Mouse (Mus musculus): ENCODE data around the gene Olfr56.

The Olfr56 gene

DNA sequence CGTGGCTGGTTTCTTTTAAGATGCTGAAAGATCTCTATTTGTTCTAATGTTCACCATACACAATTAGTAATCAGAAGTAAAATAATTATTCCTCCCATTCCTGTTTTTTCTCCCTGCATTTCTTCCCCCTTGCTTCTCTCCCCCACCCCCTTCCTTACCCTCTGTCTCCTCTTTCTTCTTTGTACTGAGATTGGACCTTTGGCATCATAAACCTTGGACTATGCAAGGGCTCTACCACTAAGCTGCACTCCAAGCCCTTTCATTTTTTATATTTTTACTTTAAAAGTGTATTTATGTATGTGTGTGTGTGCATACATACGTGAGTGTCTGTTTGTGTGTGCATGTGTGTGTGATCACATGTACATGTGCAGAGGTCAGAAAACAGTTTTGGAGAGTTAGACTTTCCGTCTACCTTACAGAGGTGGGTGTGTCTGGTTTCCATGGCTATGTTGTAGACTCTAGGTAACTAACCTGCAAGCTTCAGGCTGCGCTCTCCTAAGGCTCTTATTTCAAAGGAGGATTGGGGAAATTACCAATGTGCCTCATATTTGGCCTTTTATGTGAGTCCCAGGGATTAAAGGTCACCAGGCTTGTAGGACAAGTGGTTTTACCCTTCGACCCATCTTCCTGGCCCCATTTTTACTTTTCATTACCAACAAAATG lies 110.4 kb downstream of the Olfr56 start:
- POLR2A ChIA-PET: no interaction called here
- CTCF ChIA-PET: interaction anchor here in 1 of 4 experiments (0.6 kb wide), 1 partner anchor 218 kb away, joined by 5 read pairs; no protein-coding TSS in a partner anchor

DNA sequence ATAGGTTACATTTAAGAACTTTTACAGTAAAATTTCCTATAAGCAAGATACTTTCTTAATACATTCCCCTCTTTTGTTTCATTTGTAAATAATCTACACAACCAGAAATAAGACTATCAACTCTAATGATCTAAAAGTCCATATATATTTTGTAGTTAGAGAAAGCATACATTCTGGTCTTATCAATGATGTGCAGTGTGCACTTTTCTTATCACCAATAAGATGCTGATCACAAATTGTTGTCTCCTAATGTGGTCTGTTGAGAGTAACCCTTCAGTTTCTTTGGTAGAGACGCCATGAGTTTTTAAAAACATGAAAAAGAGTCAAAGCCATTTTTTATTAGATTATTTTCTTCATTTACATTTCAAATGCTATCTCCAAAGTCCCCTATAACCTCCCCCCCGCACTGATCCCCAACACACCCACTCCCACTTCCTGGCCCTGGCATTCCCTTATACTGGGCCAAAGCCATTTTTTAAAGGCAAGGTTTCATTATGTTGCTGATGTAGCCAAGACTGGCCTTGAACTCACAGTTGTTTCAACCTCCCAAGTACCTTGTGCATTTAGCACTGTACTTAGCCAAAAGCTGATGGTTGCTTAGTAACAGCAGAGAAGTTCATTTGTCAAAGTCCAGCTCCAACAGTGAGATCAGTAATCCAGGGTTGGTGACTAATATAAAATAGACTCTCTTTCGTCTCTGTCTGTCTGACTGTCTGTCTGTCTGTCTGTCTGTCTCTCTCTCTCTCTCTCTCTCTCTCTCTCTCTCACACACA lies 111.2 kb downstream of the Olfr56 start:
- CTCF ChIA-PET: interaction anchor here in 1 of 4 experiments (0.6 kb wide), 1 partner anchor 301 kb away, joined by 5 read pairs; no protein-coding TSS in a partner anchor
- POLR2A ChIA-PET: no interaction called here

DNA sequence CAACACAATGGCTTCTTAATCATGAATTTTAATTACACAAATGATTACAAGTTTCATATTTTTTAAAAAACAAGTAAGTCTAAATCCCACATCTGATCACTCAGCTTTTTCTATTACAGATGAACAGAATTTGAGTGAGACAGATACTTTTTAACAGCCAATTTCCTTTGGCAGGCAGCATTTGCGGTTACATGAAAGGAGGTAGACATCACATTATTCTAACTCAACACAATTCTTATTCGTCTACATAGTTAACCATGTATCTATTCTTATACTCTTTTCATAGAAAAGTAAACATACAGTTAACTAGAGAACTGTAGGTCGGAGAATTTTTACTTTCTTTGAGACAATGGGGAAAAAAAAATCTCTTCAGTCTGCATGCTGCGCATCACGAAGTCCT lies 111.9 kb downstream of the Olfr56 start:
- ChIA-PET CTCF (interaction anchor here in 1 of 4 experiments (0.6 kb wide), 1 partner anchor 302 kb away, joined by 5 read pairs; no protein-coding TSS in a partner anchor), POLR2A (no interaction called here)

DNA sequence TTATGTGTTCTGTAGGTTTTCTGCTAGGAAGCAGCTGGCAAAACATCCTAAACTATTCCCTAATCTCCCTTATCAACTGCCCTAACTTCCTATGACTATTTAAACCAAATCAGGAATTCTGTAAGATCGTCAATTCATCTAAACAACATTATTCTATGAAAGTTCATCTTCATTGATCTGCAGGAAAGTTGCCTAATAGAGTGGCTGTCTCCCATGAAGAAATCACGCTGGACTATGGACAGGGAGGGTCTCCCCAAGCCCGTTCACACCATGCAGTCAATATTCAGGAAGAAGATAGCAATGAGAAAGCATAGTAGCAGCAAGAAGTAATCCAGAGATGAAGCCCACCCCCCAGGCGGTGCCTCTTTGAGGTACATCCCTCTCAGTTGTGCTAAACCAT lies 112.5 kb downstream of the Olfr56 start:
- CTCF ChIA-PET: interaction anchor here in 1 of 4 experiments (1.6 kb wide), 1 partner anchor 12 kb away, joined by 4 read pairs; no protein-coding TSS in a partner anchor
- POLR2A ChIA-PET: no interaction called here

DNA sequence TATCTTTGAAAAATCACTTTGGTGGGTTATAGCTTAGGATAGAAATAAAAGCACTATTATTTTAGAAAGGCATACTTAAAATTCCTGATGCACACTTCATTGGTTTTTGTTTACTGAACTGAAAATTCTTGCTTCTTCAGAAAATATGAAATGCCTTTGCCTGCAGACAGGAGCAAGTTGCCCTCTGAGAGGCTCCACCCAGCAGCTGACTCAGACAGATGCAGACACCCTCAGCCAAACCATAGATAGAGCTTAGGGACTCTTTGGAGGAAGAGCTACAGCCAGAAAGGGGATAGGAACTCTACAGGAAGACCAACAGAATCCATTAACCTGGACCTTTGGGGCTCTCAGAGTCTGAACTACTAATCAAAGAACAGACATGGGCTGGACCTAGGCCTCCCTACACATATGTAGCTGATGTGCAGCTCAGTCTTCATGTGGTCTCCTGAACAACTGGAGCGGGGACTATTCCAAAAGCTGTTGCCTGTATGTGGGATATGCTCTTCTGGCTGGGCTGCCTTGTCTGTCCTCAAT lies 113.4 kb downstream of the Olfr56 start:
- CTCF ChIA-PET: interaction anchor here in 1 of 4 experiments (1.6 kb wide), 1 partner anchor 11 kb away, joined by 4 read pairs; no protein-coding TSS in a partner anchor
- POLR2A ChIA-PET: interaction anchor here in 1 of 4 experiments (1.6 kb wide), 1 partner anchor 10 kb away, joined by 7 read pairs; no protein-coding TSS in a partner anchor

DNA sequence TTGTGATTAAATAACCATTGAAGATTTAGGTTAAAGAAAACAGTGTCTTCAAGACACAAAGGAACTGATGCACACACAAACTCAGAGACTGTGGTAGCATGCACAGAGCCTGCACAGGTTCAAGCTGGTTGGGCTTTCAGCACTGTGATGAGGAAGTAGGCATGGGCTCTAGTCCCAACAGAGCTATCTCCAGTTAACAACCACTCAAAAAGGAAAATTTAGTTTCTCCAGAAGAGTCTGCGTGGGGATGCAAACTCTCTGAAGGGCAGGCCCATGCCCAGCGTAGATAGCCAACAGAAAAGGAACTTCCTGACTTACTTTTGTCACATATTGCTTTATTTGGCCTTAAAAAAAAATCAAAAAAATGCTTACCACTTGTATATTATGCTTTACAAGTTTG lies 114.1 kb downstream of the Olfr56 start:
- ChIA-PET CTCF (interaction anchor here in 2 of 4 experiments (0.5 to 1.6 kb wide), 2 partner anchors 10 to 222 kb away, joined by 4 to 5 read pairs; no protein-coding TSS in a partner anchor), POLR2A (interaction anchor here in 1 of 4 experiments (1.6 kb wide), 1 partner anchor 11 kb away, joined by 7 read pairs; no protein-coding TSS in a partner anchor)

DNA sequence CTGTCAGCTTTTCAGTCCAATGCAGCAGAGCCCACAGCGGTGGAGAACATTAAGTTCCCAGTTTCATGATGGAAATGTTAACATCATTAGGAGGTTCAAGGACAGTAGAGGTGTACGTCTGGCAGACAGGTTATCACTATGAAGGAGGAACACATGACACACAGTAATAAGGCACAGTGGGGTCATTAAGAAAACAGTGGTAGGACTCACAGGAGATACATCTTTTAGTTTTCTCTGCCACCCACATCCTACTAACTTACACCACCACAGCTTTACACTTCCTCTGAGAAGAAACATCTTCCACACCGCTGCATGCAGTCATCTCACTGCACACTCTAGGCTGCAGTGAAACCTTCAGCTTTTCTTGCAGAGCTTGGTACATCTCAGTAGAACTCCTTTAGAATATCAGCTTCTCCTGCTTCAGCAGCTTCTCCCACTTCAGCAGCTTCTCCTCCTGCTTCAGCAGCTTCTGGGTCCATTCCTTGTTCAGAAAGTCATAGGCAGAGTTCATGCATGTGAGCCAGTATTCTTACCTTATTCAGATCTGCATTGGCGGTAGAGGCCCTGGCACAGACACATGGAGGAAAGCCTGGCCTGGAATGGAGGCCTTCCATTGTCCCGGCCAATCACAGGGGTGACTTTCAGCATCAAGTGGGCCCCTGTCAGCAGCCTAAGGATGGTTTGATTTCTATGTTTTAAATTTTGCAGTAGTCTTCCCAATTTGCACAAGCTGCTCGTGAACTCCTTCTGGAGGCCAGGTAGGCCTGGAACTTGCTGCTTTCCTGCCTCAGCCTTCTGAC lies 115.4 kb downstream of the Olfr56 start:
- ChIA-PET POLR2A (no interaction called here), CTCF (no interaction called here)

DNA sequence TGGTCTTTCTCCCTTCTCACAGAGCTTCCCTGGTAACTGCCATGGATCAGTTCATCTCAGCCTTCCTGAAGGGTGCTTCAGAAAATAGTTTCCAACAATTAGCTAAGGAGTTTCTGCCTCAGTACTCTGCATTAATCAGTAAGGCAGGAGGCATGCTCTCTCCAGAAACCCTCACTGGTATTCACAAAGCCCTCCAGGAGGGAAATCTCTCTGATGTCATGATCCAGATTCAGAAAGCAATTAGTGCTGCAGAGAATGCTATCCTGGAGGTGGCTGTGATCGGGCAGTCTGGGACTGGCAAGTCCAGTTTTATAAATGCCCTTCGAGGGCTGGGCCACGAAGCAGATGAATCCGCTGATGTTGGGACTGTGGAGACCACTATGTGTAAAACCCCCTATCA lies 116.7 kb downstream of the Olfr56 start:
- ChIA-PET CTCF (no interaction called here), POLR2A (interaction anchor here in 1 of 4 experiments (0.9 kb wide), 1 partner anchor 223 kb away, joined by 3 read pairs; no protein-coding TSS in a partner anchor)

DNA sequence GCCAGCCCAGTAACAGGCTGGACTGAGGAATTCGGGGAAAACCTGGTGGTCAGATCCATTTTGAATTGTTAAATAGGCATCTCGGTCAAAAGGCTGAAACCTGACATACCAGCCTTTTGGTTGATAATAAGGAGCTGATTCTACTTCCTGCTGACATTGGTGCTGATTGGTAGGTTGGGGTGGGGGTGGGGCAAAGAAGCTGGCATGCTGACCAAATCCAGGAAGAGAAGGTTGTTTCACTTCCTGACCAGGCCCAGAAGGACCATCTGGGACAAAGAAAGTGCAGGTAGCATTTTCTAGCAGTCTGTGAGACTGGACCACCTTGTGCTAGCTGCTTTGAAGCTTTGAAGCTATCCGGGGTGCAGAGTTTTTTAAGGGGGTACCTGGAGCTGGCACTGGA lies 121.7 kb downstream of the Olfr56 start:
- CTCF ChIA-PET: interaction anchor here in 3 of 4 experiments (0.6 to 1.7 kb wide), 6 partner anchors 59 to 326 kb away, joined by 3 to 9 read pairs (median 4); no protein-coding TSS in a partner anchor
- POLR2A ChIA-PET: interaction anchor here in 2 of 4 experiments (0.6 to 1.4 kb wide), 5 partner anchors 228 to 290 kb away, joined by 3 to 4 read pairs (median 3); partner anchors contain the start of gene Trim41 (in 1 of the 2)

DNA sequence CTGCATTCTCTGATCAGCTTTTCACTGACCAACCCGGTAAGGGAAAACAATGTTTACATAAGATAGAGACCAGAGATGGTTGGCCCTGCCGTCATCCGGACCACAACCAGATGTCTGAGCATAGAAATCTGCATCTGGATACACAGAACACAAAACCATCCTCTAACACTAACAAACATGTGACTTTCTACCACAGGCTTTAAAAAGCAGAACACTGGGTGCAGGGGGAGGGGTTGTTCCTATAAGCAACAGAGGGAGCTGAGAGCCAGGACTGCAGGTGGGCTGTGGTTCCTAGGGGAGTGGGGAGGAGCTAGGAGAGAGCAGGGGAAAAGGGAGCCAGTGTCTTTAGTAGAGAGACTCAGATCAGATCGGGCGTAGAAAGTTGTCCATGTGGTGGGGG lies 122.8 kb downstream of the Olfr56 start:
- POLR2A ChIA-PET: interaction anchor here in 1 of 4 experiments (0.9 to 1.4 kb wide), 2 partner anchors 229 to 302 kb away, joined by 3 to 4 read pairs; partner anchors contain the start of gene Rack1

DNA sequence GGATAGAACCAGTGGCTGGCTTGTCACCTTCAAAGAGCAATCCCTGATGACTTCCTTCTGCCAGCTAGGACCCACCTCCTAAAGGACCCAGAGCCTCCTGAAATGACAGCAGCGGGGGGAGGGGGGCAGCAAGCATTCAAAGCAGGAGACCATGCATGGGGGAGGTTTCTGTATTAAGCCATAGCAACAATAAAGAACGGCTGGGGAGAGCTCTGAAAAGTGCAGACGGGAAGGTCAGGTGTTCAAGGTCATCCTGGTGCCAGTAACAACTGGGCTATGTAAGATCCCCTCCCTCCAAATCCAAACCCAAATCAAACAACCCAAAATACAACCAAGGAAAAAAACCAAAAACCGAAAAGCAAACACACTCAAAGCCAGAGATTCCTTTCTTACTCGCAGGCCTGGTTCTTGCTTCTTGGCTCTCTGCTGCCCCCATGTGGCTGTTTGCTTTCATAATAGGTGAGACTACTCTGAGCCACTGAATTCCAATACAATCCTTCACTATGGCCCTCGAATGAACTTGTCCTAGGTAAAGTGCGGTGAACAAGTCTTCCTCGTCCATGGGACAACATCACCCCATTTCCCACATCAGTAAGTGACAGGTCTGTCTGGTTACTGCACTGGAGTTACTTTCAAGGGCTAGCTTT lies 124.5 kb downstream of the Olfr56 start:
- POLR2A ChIA-PET: interaction anchor here in 1 of 4 experiments (0.8 kb wide), 1 partner anchor 301 kb away, joined by 3 read pairs; no protein-coding TSS in a partner anchor
- CTCF ChIA-PET: interaction anchor here (0.6 to 1.5 kb wide), 11 partner anchors 11 to 1355 kb away, joined by 3 to 9 read pairs (median 4); no protein-coding TSS in a partner anchor

More for the DNA sequence above, 122.8 kb downstream of the Olfr56 start:
- CTCF ChIA-PET: interaction anchor here in 1 of 4 experiments (0.6 to 1.7 kb wide), 4 partner anchors 227 to 313 kb away, joined by 3 to 9 read pairs (median 4); no protein-coding TSS in a partner anchor

DNA sequence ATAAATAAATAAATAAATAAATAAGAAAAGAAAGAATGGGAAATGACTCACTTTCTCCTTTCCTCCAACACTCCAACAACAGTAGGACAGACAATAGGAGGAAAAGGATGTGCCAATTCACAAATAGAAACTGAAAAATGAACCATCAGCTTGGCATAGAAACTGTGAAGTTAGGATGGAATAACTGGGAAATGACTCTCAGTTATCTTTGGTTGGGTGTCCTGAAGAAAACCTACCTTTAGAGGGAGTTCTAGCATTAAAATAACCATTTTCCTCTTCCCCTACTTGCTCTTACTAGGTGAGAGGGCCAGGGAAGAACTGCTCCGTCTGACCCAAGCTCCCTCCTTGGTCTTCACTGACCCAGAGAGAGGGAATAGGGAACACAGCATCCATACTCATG lies 127.1 kb downstream of the Olfr56 start:
- ChIA-PET CTCF (no interaction called here), POLR2A (no interaction called here)

DNA sequence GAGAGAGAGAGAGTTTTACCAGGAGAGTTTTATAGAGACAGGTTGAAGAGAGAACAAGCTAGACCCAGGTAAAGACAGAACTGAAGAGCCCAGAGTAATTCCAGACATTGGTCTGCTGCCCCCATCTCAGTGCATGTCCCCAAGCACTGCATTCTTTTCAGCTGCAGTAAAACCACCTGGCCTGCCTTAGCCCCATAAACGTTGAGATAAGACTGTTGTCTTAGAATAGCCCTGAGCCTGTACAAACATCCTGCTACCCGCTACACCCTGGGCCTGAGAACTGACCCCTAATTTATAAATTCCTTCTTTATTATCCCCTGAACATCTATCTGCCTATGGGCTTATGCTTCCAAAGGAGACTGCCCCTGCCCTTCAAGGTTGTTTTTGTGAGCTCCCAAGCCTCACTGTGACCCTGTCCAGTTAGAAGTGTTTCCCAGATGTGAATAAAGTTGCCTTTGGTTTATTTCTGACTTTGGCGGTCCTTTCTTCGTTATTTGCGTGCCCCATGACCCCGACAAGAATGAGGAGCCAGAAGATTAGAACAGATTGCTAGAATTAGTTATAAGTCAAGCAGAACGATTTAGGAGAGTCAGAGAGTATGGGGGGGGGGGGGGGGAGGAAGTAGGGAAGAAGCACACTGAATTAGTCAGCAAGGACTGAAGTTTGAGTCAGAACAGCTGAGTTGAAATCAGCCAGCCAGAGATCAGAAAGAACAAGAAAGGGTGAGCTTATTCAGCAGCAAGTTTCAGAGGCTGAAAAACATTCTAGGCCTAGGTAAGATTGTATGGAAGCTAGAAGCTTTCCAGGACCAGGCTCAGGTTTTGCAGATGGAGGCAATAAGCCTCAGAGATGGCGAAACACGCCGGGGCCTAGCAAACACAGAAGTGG lies 129.2 kb downstream of the Olfr56 start:
- ChIA-PET CTCF (interaction anchor here (0.7 to 2.7 kb wide), 14 partner anchors 9 to 1435 kb away, joined by 3 to 19 read pairs (median 4); no protein-coding TSS in a partner anchor), POLR2A (interaction anchor here in 1 of 4 experiments (2.5 kb wide), 1 partner anchor 301 kb away, joined by 7 read pairs; no protein-coding TSS in a partner anchor)

DNA sequence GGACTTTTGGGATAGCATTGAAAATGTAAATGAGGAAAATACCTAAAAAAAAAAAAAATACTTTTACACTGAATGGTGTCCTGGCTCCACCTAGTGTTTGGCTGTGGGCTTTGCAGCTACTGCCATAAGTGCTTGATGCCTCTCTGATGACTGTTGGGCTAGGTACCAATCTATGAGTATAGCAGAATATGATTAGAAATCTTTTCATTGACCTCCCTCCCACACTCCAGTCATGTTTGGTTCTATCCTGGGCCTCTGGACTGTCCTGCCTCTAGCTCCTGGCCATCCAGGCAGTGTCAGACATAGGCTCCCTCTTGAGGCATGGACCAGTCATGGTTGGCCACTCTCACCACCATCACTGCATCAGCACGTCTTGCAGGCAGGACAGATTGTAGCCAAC lies 130.1 kb downstream of the Olfr56 start:
- CTCF ChIA-PET: interaction anchor here (0.6 to 2.7 kb wide), 12 partner anchors 8 to 334 kb away, joined by 3 to 19 read pairs (median 4); no protein-coding TSS in a partner anchor
- POLR2A ChIA-PET: interaction anchor here in 1 of 4 experiments (2.5 kb wide), 1 partner anchor 302 kb away, joined by 7 read pairs; no protein-coding TSS in a partner anchor

DNA sequence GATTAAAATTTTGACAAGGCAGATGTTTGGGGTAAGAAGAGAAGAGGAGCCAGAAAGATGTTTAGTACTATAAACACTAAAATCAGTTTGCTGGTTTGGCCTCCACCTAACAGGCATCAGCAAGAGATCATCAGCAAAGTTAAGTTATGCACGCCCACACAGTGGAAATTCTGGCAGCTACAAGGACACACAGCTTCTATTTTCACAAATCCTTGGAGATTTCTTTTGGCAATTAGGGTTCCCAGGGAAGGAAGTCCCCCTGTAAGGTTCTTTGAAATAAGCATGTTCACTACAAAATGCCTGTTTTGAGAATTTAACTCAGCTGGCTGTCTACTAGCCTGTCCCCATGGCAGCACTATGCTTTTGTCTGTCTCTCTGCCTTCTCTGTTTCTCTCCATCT lies 132.3 kb downstream of the Olfr56 start:
- ChIA-PET POLR2A (no interaction called here), CTCF (no interaction called here)

DNA sequence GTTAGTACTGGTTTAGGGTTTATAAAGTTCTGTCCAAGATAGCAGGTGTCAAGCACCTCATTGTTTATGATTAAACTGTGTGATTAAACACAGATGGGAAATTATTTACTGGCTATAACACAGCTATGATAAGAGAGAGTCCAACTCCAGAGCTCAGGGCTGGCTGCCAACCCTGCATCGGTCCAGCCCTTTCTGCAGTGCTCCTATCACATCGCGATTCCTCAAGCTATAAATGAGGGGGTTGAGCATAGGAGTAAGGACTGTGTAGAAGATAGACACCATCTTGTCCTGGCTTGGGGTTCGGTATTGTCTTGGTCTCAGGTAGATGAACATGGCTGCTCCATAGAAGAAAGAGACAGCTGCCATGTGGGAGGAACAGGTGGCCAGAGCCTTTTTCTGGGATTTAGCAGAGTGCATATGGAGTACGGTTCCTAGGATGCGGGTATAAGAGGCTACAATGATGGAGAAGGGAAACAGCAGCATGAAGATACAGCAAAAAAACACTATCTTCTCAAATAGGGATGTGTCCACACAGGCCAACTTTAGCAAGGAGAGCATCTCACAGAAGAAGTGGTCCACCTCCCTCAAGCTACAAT lies 134.0 kb downstream of the Olfr56 start:
- POLR2A ChIA-PET: interaction anchor here in 1 of 4 experiments (0.7 kb wide), 1 partner anchor 57 kb away, joined by 7 read pairs; no protein-coding TSS in a partner anchor

More for the DNA sequence above, 134.0 kb downstream of the Olfr56 start:
- CTCF ChIA-PET: no interaction called here

Data from embryonic stem cell, embryonic (primary cell).